Mouse (Mus musculus) embryo, embryonic 10 days (tissue): ENCODE data around the gene Ckap5.

ENCODE experiments used
- DNase-seq: peaks from one replicate; pipeline ENCODE4 v3.0.0-alpha.2; 2015; ENCODE audit warnings: low spot score

The Ckap5 gene

GRCm38 (mm10) chr2:91652863-91653262 is 126.3 kb downstream of the Ckap5 start:
- peak; percentile 33 for DNase-seq

GRCm38 (mm10) chr2:91655388-91655787 is 128.8 kb downstream of the Ckap5 start:
- no peak for DNase-seq

DNA sequence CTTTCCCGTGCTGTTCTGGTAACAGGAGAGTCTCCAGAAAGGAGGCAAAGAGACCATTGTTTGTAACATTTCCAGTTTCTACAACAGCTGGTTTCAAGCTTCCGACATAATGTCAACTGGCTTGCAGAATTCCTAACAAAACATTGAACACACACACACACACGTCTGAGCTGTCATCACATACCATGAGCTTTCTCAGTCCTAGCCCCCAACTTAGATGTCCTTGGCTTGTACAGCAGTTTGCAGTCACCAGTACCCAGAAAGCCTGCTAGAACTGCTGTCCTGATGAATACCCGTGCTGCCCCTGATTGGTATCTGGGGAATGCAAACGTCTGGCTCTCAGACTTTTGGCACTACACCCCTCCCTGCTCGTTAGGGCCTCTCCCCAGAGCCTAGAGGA is 129.3 kb downstream of the Ckap5 start:
- no peak for DNase-seq

DNA sequence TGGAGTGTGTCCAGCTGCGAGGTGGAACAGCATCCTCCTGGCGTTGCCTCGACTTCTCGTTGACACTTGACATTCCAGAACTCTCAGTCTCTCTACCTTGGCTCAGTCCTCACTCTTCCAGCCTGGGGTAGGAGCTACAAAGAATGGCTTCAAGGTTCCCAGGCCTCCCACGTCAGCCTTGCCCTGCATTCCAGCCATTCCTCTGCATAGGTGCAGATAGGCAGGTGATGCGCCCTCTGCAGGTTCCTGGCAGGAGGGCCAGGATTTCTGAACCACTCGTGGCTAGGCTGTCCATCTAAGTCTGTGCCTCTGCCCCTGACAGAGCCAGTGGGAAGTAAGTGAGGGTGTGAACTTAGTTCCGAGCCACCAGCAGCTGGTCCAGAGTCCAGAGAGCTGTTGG is 130.2 kb downstream of the Ckap5 start:
- peak; percentile 15 for DNase-seq

GRCm38 (mm10) chr2:91659657-91660056 is 133.1 kb downstream of the Ckap5 start:
- no peak for DNase-seq

DNA sequence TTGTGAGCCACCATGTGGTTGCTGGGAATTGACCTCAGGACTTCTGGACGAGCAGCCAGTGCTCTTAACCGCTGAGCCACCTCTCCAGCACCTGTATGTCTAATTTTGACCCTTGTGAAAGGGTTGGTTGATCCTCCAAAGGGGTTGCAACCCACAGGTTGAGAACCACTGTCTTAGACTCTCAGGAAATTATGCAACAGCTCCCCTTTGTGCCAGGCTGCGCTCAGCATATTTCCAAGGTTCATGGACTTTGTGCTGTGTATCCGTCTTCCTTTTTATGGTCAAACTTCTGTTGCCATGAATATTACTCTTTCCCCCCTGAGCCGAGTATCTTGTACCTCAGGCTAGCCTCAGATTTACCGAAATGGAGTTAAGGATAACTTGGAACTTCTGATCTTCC is 134.4 kb downstream of the Ckap5 start:
- no peak for DNase-seq

DNA sequence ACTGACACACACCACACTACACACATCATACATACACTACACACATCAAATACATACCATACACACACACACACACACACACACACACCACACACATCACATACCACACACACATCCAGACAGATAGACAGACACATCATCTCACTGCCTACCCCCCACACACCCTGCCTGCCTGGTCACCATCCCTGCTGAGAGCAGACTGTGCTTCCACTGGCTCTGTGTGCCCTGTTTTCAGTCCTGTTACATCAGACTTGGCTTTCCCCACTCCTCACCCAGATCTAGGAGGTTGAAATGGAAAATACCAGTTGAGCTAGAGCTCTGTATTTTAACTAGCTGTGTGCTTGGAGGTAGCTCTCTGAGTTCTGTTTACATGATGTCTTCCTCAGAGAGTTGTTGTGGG is 138.2 kb downstream of the Ckap5 start:
- DNase-seq: no peak

DNA sequence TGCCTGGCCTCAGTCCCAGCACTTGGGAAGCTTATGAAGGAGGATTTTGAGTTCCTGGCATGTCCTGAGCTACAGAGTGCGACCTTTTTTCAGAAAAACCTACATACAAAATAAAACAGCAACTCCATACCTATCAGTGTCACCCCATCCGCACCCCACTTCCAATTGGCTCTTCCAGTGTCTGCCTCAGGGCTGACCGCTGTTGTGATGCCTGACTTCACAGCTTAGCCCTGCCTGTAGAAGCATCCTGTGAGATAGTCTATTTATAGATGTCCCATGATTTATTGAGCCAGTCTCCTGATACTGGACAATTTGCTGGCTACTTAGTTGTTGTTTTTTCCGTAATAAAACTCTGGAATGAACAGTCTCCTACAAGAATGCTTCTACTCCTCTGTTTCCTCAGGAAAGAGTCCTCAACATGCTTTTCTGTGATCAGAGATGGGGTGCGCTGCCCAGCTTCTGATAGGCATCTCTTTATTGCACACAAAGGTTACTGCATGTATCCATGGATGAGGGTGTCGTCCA is 139.9 kb downstream of the Ckap5 start:
- no peak for DNase-seq

GRCm38 (mm10) chr2:91667747-91668146 is 141.2 kb downstream of the Ckap5 start:
- no peak for DNase-seq

DNA sequence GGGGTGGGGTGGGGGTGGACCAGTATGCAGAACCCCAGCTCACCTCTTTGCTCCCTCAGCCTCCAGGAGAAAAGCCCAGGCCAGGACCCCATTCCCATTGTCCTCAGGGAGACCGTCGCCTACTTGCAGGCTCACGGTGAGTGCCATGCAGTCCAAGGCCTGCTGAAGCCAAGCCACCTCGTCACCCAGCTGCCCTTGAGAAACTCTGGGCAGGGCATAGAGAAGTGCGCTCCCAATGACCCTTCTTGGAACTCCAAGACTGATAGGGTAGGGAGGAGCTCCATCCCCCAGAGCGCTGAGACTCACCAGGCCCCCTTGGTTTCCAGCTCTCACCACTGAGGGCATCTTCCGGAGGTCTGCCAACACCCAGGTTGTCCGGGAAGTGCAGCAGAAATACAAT is 142.8 kb downstream of the Ckap5 start:
- no peak for DNase-seq

- no peak for DNase-seq
These were observed 143.5 kb downstream of the Ckap5 start for GRCm38 (mm10) chr2:91670038-91670437.
